Mouse (Mus musculus) retina, embryonic 14.5 days (tissue): ENCODE results near the gene Patl1.
"Not testable (repeated sequence)": the region's sequence is repeated elsewhere in the genome, so short reads cannot be mapped to it uniquely, and the experiment has no call there.

Experiments
- DNase-seq: peaks from one replicate; pipeline ENCODE4 v3.0.0-alpha.2; 2015; ENCODE audit warnings: low spot score

Patl1 gene

DNA sequence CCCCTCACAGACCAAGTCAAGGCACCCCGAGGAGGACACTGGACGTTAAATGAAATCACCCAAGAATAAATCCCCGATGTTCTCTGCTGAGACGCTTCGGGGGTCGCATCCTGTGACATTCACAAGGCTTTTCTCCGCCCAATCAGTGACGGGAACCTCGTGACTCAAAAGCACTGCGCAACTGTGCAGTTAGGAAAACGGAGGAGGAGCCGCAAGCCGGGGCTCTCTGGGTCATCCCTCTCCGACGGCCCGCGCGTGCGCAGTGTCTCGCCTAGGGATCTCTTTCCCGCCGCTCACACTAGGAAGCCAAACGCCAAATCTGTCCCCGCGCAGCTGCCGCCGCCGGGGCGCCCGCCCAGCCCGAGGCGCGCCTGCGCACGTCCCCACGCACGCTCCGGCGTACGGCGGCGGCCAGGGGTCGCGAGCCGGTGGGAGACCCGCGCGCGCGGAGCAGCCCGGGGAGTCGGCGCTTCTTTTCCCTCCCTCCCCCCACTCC, at the start of gene Patl1:
Patl1 (plus strand) TSS at position 363 of the 496 bp plus-strand sequence.
- DNase-seq: peak; percentile 99

DNA sequence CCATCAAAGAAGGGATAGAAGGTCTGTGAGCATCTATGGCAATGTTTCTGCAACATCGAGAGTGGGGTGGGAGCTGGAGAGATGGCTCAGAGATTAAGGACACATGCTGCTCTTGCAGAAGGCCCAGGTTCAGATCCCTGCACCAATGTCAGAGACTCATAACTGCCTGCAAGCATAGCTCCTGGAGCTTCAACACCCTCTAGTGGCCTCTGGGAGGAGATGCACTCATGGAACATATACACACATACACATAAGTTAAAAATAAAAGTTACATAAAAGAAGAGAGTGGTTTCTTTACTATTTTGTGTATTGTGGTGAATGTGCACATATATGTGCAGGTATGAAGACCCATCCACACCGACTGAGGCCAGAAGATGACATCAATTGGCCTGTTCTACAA, 44.4 kb upstream of the Patl1 start:
- DNase-seq: no peak

- DNase-seq: no peak
Observed at GRCm38 (mm10) chr19:11875006-11875405, 37.2 kb upstream of the Patl1 start, which contains the start of gene Olfr1419. Olfr1419 (minus strand) TSS chr19:11875106.

DNA sequence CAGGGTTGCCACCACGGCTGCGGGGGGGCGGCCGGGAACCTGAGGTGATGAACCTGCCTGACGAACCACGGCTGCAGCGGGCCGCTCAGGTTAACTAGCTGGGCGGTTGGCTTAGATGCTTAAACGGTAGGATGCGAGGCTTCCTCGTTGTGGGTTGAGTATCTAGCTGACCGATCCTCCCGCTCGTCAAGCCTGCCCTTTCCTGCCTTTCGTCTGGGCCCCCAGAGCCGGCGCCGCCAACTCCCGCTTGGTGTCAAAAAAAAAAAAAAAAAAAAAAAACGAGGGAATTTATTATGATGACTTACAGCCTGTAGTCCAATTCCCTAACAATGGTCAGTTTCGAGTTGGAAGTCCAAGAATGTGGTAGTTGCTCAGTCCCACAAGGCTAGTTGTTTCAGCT, 33.8 kb upstream of the Patl1 start:
- DNase-seq: not testable (repeated sequence)

- DNase-seq: no peak
Observed at GRCm38 (mm10) chr19:11886265-11886664, 25.9 kb upstream of the Patl1 start, which contains the start of gene Olfr1420. Olfr1420 (plus strand) TSS chr19:11886565.

DNA sequence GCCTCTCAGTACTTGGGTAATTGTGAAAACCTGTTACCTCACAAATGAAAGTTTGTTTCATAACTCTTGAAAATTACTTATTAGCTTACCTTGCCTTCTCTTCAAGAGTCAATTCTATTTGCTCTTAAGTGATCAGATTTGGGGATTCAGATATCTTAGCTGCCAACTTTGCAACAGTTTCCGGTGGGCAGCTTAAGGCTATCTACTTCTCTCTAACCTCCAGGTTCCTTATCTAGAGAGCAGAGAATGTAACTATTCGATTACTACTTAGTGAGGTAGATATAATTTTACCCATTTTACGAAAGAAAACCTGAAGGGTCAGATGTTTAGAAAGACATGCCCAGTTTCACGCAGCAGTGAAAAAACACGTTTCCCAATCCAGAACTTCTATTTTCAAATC, 1.2 kb upstream of the Patl1 start:
- no peak for DNase-seq

- DNase-seq: no peak
Observed at GRCm38 (mm10) chr19:11911603-11912002, 596 bp upstream of the Patl1 start.

GRCm38 (mm10) chr19:11912533-11913121, 428 bp downstream of the Patl1 start:
- DNase-seq: no peak

DNA sequence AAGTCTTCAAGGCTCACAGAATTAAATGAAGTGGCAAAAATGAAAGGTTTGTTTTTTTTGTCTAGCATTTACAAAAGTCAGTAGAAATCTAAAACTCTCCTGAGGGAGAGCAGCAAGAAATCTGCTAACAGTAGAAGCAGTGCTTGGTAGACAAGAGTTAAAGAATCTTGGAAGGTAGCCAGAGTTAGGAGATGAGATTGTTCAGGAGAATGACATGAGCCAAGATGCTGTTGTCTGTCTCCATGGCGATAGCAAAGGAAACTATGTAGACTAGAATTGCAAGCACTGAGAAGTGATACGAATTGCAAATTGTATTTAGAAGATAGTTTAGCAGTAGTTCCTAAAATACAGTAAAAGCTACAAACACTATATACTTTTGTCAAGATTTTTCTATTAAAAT, 3.6 kb downstream of the Patl1 start:
- no peak for DNase-seq

DNA sequence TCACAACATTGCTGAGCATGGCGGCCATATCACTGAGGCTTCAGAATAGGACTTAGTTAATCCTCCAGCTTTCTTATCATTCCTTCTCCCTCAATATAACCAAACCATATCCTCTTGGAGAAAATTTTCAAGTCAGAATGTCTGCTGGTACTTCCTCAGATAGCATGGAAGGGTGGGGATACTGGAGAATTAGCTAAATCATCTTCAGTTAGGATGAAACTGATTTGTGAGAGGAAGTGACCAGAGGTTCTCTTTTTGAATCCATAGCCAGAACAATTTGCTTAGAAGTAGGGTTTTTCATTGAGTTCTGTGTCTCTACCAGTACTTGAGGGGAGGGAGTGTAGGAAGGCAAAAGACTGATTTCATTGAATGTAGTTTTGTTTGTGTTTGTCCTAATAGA, 9.9 kb downstream of the Patl1 start:
- no peak for DNase-seq

GRCm38 (mm10) chr19:11922515-11922914, 10.3 kb downstream of the Patl1 start:
- DNase-seq: not testable (repeated sequence)

DNA sequence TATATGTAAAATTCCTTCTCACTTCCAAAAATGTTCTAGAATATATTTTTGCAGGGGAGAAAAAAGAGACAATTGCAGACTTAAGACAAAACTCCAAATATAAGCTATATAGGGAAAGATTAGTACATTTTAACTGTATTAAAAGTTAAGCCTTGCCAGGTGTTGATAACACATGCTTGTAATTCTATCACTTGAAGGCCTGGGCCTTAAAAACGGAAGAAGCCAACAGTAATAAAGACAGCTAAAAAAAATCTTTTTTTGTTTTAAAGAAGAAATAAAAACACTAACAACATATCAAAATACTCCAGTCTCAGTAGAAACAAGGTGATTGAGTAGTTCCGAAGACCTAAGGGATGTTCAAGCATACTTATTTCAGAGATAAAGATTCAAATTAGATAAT, 14.2 kb downstream of the Patl1 start:
- no peak for DNase-seq

GRCm38 (mm10) chr19:11928025-11928748, 16.0 kb downstream of the Patl1 start:
- DNase-seq: no peak

DNA sequence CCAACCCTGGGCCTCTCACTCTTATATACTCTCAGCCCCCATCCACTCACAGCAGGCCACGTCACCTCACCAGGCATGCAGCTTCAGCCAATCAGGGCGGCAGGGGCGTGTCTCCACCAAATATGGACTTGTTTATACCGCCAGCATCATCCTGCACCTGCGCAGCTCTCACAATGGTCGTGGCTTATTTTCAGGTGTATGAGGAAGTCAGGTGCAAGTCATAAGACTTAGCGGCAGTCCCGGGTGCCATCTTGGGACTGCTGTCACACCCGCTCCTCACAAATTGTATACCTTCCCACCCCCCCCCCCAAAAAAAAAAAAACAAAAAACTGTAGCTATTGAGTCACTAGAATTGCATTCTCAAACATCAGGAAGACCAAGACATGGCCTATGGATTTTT, 34.3 kb downstream of the Patl1 start:
- not testable (repeated sequence) for DNase-seq

DNA sequence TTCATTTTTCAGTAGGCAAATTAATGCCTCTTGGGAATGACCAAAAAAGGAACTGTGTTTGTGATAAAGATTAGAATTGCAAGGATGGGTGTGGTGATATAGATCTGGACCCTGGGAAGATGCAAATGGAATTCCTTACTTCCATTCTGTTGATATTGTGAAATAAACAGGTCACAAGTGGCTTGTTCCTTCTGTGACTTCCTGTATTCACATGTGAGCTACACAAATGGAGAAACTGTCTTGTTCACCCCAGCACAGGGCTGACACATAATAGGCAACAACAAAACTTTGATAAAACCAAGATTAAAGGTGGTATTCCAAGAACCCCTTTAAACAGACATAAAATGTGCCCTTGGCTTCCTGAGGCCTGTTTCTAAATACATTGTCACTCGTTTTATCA, 37.7 kb downstream of the Patl1 start:
- no peak for DNase-seq

DNA sequence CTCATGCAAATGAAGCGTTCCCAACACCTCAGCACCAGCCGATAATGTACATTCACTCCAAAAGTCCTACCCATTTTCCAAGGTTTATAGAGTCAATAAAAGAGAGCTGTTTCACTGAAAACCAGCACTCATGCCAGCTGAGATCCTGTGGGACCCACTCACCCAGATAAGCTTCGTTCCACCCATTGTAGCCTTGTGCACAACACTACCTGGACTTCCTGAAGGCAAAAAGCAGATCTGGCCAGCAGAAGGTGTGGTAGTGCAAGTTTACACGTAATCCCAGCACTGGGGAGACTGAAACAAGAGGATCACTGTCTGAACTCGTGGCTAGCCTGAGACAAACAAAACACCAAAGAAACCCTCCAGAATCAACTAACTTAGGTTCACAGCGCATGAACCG, 38.5 kb downstream of the Patl1 start:
- DNase-seq: no peak

GRCm38 (mm10) chr19:11954206-11954605, 42.0 kb downstream of the Patl1 start:
- DNase-seq: peak; percentile 6

- no peak for DNase-seq
Observed at GRCm38 (mm10) chr19:11956636-11957035, 44.4 kb downstream of the Patl1 start.

DNA sequence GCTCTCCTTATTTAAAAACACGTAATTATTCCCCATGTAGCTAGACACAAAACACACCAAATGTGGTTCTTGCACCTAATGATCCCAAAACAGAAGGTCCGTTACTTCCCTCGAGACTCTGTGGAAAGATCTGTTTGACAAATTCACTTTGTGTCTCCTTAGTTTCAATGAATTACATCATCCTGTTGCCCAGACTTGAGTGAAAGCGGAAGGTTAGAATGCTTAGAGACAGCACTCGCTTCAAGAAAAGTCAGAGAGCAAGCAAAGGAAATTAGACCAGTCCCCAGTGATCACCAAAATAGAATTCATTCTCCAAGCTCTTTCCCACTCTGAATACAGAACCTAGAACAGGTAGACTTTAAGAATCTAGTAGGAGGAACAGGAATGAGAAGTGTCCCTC, 45.2 kb downstream of the Patl1 start:
- DNase-seq: no peak

DNA sequence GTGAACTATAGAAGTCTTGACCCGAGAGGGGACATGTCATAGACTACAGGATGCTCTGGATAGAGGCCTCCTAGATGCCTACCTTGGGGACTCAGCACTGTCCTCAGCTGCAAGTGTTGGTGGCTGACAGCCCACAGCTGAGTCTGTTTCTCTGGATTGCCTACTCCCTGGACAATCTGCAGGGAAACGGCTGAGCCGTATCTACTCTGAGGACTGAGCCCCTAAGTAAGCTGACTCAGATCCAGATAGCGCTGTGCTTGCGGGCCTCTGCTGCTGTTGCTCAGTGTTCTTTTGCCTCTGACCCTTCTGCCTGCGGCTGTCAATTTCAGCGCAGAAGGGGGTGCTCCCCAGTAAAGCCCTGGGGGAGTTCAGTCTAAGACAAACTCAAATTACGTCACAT, 45.6 kb downstream of the Patl1 start:
- no peak for DNase-seq

DNA sequence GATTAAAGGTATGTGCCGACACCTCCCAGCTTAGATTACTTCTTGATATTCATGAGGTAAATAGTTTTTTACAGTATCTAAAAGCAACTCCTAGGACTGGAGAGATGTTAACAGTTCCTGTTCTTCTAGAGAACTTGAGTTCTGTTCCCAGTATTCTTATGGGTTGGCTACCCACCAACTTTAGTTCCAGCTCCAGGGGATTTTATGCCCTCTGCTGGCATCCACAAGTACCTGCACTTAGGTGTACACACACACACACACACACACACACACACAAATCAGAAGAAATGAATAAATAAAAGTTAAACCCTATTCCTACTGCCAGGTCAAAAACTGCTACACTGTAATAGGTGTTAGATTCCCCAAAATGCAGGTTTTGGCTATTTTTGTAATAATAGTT, 52.1 kb downstream of the Patl1 start:
- peak; percentile 14 for DNase-seq

GRCm38 (mm10) chr19:11965023-11965942, 53.1 kb downstream of the Patl1 start, which contains the start of gene Osbp:
Osbp (plus strand) TSS chr19:11965941.
- peak; percentile 99 for DNase-seq
